Mouse (Mus musculus) midbrain, embryonic 10.5 days (tissue): ENCODE data around the gene Rsph1. TPM values are rescaled to one million over a fixed set of nuclear protein-coding genes. Genes with fewer than 3 reads are reported as not detected.

Experiments used
- DNase-seq: peaks from one replicate; pipeline ENCODE4 v3.0.0-alpha.2; 2017; ENCODE audit warnings: low spot score
- H3K27ac ChIP-seq: fragments of 300-500 bp; sonication (generic); replicated peaks from 2 replicates; pipeline ENCODE4 v1.5.1; 2016; ENCODE audit warnings: mild to moderate bottlenecking
- H3K27me3 ChIP-seq: fragments of 300-500 bp; sonication (generic); 2 replicates; pipeline ENCODE4 v1.6.1; 2016; ENCODE audit warnings: low read depth, mild to moderate bottlenecking; ENCODE audit not compliant: poor library complexity, severe bottlenecking
- H3K36me3 ChIP-seq: fragments of 300-500 bp; sonication (generic); 2 replicates; pipeline ENCODE4 v1.6.1; 2016; ENCODE audit warnings: mild to moderate bottlenecking, moderate library complexity
- H3K4me1 ChIP-seq: fragments of 300-500 bp; sonication (generic); 2 replicates; pipeline ENCODE4 v1.6.1; 2016
- H3K4me3 ChIP-seq: fragments of 300-500 bp; sonication (generic); 2 replicates; pipeline ENCODE4 v1.5.1; 2016; ENCODE audit warnings: mild to moderate bottlenecking, moderate library complexity
- H3K9me3 ChIP-seq: fragments of 300-500 bp; sonication (generic); replicated peaks from 2 replicates; pipeline ENCODE4 v1.6.1; 2016; ENCODE audit warnings: mild to moderate bottlenecking
- WGBS: fragments of 180-500 bp; shearing (Covaris S2); methylation state at CpG from one replicate; pipeline ENCODE4 v1.1.7; 2016; 5-methylcytosine and 5-hydroxymethylcytosine counted together
- polyA plus RNA-seq: library from polyadenylated mRNA; unstranded; fragments of >200 nt; fragmentation: Nextera tagmentation; extraction: Ambion mirVana; gene quantifications from 2 replicates; pipeline ENCODE4 v1.2.1, GENCODE M21; 2016

Rsph1 gene
- polyA plus RNA-seq, 1 experiment from 2014 or later: 2.5 TPM

DNA sequence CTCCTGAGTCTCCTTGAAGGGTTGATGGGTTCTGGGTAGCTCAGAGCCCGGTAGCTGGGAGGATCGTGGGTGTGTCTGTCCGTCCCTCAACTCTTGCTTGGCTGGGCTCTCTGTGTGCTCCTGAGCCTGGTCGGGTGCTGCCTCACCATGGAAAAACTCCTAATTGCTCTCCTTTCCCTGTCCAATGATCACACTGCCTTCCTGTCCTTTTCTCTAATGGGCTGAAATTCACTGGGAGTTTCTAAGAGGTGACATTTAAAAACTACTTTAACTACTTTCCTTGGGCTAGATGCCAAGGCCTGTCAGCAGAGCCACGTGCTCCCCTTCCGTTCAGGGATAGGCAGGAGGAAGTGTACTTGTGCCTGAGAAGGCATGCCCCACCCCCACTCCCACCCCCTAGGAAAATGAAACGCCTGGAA, 20.3 kb upstream of the Rsph1 start:
- H3K4me3 ChIP-seq: peak overlapping the region; percentile 67; the same call in 1 of the 2 replicates
- no peak overlapping the region for H3K27ac ChIP-seq
- H3K4me1 ChIP-seq: peaks cover 26% of the 10 kb centered on the region
- 30% methylated on average over 7 of the region's 7 CpGs for WGBS
- H3K9me3 ChIP-seq: no peaks in the 10 kb centered on the region
- no peak for DNase-seq
- no peaks in the 10 kb centered on the region for H3K36me3 ChIP-seq
- peaks cover 40% of the 10 kb centered on the region for H3K27me3 ChIP-seq

DNA sequence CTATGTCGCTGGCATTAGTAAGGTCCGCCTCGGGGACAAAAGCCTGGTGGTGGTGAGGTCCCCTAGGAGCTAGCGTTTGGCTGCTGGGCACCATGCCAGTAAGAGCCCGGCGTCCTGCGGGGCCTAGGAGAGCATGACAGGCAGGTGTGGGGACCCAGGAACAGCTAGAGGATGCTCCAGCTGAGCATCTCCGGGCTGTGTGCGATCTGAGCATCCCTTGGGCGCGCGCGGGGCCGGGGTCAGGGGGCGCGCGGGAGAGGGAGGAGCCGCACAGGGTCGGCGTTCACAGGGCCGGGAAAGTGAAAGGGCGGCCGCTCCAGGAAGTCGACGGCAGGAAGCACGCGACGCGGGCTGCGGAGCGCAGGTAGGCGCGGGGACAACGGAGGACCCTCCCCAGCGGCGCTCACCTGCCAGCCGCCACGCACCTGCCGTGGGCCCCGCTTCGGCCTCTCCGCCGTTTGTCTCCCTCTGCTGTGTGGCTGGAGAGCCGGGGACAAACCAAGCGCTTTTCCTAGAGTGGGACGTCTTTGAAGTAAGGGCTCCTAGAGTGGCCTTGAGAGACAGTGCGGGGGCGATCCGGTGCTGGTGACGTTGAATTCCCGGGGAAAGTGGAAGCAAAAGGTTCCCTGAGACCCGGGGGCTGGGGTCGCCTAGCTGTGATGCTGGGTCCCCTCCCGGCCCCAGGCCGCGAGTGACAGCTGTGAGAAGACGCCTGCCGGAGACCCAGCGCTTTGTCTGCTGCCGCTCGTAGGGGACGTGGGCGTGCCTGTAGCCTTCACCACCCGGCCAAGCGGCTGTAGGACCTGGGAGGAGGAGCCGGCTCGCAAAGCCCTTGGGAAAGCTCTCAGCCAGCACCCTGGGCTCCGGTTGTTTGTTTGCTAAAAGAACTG, 19.0 kb upstream of the Rsph1 start:
- Histone ChIP-seq H3K9me3 (no peaks in the 10 kb centered on the region), H3K36me3 (no peaks in the 10 kb centered on the region), H3K4me3 (peak overlapping the region; percentile 67), H3K4me1 (peaks cover 26% of the 10 kb centered on the region), H3K27me3 (peaks cover 40% of the 10 kb centered on the region), H3K27ac (peak overlapping the region; percentile 85)
- DNase-seq: peak; percentile 82
- 1% methylated on average over 68 of the region's 68 CpGs for WGBS

DNA sequence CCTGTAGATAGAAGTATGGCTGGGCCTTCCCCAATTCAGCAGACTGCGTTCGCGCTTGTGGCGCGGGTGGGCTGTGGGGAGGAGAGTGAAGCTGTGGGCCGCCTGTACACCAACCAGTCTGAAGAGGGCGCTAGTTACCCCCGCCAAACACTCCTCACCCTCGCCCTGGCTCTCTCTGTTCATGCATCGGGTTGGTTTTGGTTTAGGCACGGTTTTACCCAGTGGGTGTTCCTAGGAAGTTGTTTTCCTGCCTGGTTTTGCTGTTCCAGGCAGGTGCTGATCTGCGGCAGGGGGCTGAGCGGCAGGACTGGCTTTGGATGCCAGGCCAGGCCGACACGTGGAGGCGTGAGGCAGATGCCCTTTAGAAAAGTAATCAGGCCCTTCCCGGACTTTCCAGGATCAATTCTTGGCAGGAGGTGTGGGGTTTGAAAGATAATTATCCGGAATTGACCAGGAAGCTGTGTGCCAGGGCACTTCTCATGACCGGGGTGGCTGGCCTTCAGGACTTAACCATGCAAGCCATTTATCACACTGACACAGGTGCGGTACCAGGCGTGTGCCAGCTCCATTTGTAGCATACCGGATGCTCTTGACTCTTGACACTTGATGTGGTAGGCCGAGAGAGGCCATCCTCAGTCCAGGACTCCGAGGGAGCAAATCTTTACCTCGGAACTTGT, 18.2 kb upstream of the Rsph1 start:
- no peaks in the 10 kb centered on the region for H3K9me3 ChIP-seq
- H3K36me3 ChIP-seq: no peaks in the 10 kb centered on the region
- H3K27ac ChIP-seq: peak overlapping the region; percentile 85; the same call in 1 of the 2 replicates
- peaks cover 40% of the 10 kb centered on the region for H3K27me3 ChIP-seq
- H3K4me3 ChIP-seq: peak overlapping the region; percentile 67
- 20% methylated on average over 25 of the region's 25 CpGs for WGBS
- DNase-seq: peak; percentile 48
- H3K4me1 ChIP-seq: peaks cover 26% of the 10 kb centered on the region

- Histone ChIP-seq H3K27ac (no peak overlapping the region), H3K27me3 (peaks cover 40% of the 10 kb centered on the region), H3K4me1 (peaks cover 27% of the 10 kb centered on the region), H3K4me3 (no peak overlapping the region), H3K36me3 (no peaks in the 10 kb centered on the region), H3K9me3 (no peaks in the 10 kb centered on the region)
- no peak for DNase-seq
- WGBS: 86% methylated on average over 15 of the region's 15 CpGs
These were observed 17.4 kb upstream of the Rsph1 start for GRCm38 (mm10) chr17:31294363-31295214.

- no peaks in the 10 kb centered on the region for H3K36me3 ChIP-seq
- H3K4me3 ChIP-seq: no peak overlapping the region
- H3K9me3 ChIP-seq: no peaks in the 10 kb centered on the region
- peaks cover 13% of the 10 kb centered on the region for H3K27me3 ChIP-seq
- WGBS: 79% methylated on average over 6 of the region's 6 CpGs
- DNase-seq: no peak
- peaks cover 12% of the 10 kb centered on the region for H3K4me1 ChIP-seq
- no peak overlapping the region for H3K27ac ChIP-seq
These were observed 13.7 kb upstream of the Rsph1 start for GRCm38 (mm10) chr17:31290859-31291258.

GRCm38 (mm10) chr17:31290311-31290710, 13.1 kb upstream of the Rsph1 start:
- H3K4me1 ChIP-seq: peaks cover 6% of the 10 kb centered on the region
- H3K4me3 ChIP-seq: no peak overlapping the region
- H3K27ac ChIP-seq: no peak overlapping the region
- H3K9me3 ChIP-seq: no peaks in the 10 kb centered on the region
- no peak for DNase-seq
- H3K36me3 ChIP-seq: no peaks in the 10 kb centered on the region
- H3K27me3 ChIP-seq: peaks cover 8% of the 10 kb centered on the region

DNA sequence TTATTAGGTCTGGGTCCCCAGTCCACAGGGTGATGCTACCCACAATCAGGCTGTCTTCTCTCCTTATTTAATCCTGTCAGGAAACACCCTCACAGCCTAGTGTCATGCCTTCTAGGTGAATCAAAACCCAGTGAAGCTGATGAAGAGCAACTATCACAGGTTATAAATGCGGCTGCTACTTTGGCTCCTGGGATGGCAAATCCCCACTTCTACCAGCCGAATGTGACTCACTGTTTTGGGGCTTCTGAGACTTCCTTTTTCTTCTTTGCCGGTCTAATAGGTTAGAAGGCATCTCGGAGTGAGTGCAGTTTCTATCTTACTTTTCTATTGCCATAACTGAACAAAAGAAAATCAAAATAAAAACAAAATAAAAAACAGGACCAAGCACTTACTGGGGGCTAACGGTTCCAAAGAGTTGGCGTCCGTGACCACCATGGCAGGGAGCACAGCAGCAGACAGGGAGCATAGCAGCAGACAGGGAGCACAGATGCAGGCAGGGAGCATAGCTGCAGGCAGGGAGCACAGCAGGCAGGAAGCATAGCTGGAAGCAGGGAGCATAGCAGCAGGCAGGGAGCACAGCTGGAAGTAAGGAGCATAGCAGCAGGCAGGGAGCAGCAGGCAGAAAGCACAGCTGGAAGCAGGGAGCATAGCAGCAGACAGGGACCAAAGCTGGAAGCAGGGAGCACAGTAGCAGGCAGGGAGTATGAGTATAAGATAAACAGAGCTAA, 12.0 kb upstream of the Rsph1 start:
- no peak for DNase-seq
- H3K27ac ChIP-seq: no peak overlapping the region
- peaks cover 5% of the 10 kb centered on the region; the same call in 1 of the 2 replicates for H3K4me1 ChIP-seq
- H3K27me3 ChIP-seq: no peaks in the 10 kb centered on the region
- H3K9me3 ChIP-seq: no peaks in the 10 kb centered on the region
- H3K4me3 ChIP-seq: no peak overlapping the region
- H3K36me3 ChIP-seq: no peaks in the 10 kb centered on the region
- 67% methylated on average over 7 of the region's 7 CpGs for WGBS

- Histone ChIP-seq H3K27me3 (no peaks in the 10 kb centered on the region), H3K4me1 (peaks cover 11% of the 10 kb centered on the region), H3K9me3 (no peaks in the 10 kb centered on the region), H3K27ac (no peak overlapping the region), H3K4me3 (no peak overlapping the region), H3K36me3 (no peaks in the 10 kb centered on the region)
- 90% methylated on average over 3 of the region's 3 CpGs for WGBS
- no peak for DNase-seq
These were observed 10.0 kb upstream of the Rsph1 start for GRCm38 (mm10) chr17:31287216-31287615.

GRCm38 (mm10) chr17:31286492-31286891, 9.3 kb upstream of the Rsph1 start, which contains the start of gene Slc37a1:
Gene Slc37a1 (plus strand): TSS chr17:31286792.
- no peaks in the 10 kb centered on the region for H3K9me3 ChIP-seq
- H3K36me3 ChIP-seq: no peaks in the 10 kb centered on the region
- no peak within 1 kb of the TSS for H3K4me3 ChIP-seq
- 100% methylated on average over 1 of the region's 1 CpGs for WGBS
- no peak for DNase-seq
- no peaks in the 10 kb centered on the region for H3K27me3 ChIP-seq
- no peak within 1 kb of the TSS for H3K27ac ChIP-seq
- H3K4me1 ChIP-seq: peaks cover 16% of the 10 kb centered on the region

GRCm38 (mm10) chr17:31285867-31286266, 8.7 kb upstream of the Rsph1 start:
- no peaks in the 10 kb centered on the region for H3K9me3 ChIP-seq
- peaks cover 16% of the 10 kb centered on the region for H3K4me1 ChIP-seq
- no peak overlapping the region for H3K4me3 ChIP-seq
- DNase-seq: no peak
- no peaks in the 10 kb centered on the region for H3K27me3 ChIP-seq
- no peaks in the 10 kb centered on the region for H3K36me3 ChIP-seq
- 92% methylated on average over 2 of the region's 2 CpGs for WGBS
- no peak overlapping the region for H3K27ac ChIP-seq

DNA sequence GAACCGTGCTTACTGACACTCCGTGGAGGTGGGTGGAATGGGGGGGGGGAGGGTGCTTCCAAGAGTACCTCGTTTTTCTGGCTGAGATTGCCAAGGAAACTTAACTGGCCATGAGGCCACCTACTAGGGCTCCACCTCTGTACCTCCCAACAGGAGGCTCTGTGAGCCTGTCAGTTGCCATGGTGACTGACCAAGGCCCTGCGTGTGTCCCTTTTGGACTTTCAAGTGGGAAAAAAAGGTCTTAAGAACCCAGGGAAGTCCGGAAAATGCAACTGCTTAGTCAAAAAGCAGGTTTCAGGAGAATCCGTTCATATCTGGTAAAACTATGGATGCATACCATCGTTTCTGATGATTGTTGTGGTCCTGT, 5.5 kb upstream of the Rsph1 start:
- H3K4me3 ChIP-seq: 0 out of 2 replicates have a peak overlapping the region, but pooled peaks have one; percentile 2
- H3K27ac ChIP-seq: no peak overlapping the region
- H3K9me3 ChIP-seq: no peaks in the 10 kb centered on the region
- 13% methylated on average over 7 of the region's 7 CpGs for WGBS
- DNase-seq: no peak
- H3K36me3 ChIP-seq: no peaks in the 10 kb centered on the region
- H3K27me3 ChIP-seq: 0 out of 2 replicates have a peak, but pooled peaks cover 3% of the 10 kb centered on the region
- peaks cover 15% of the 10 kb centered on the region for H3K4me1 ChIP-seq
